Mouse (Mus musculus) limb, embryonic 12.5 days (tissue): ENCODE measurements around the gene Kirrel3. TPM values are rescaled to one million over a fixed set of nuclear protein-coding genes. Genes with fewer than 3 reads are reported as not detected.

Experiments
- ATAC-seq: fragments of 200-750 bp; cut with Nextera tagmentation; 2 replicates; pipeline ENCODE4 v1.8.0; 2017; ENCODE audit warnings: low read depth, moderate TSS enrichment; ENCODE audit not compliant: insufficient number of reproducible peaks, insufficient read depth, low FRiP score, low TSS enrichment
- H3K27ac ChIP-seq: fragments of 300-500 bp; sonication (generic); 2 replicates; pipeline ENCODE4 v1.5.1; 2016; ENCODE audit warnings: mild to moderate bottlenecking, moderate library complexity
- H3K27me3 ChIP-seq: fragments of 300-500 bp; sonication (generic); 2 replicates; pipeline ENCODE4 v1.6.1; 2016; ENCODE audit warnings: mild to moderate bottlenecking, moderate library complexity
- H3K36me3 ChIP-seq: fragments of 300-500 bp; sonication (generic); 2 replicates; pipeline ENCODE4 v1.6.1; 2016; ENCODE audit warnings: mild to moderate bottlenecking, moderate library complexity
- H3K4me1 ChIP-seq: fragments of 300-500 bp; sonication (generic); replicated peaks from 2 replicates; pipeline ENCODE4 v1.6.1; 2016
- H3K4me2 ChIP-seq: fragments of 300-500 bp; sonication (generic); 2 replicates; pipeline ENCODE4 v1.6.1; 2016; ENCODE audit warnings: mild to moderate bottlenecking, moderate library complexity
- H3K4me3 ChIP-seq: fragments of 300-500 bp; sonication (generic); replicated peaks from 2 replicates; pipeline ENCODE4 v1.5.1; 2016; ENCODE audit warnings: mild to moderate bottlenecking
- H3K9ac ChIP-seq: fragments of 300-500 bp; sonication (generic); replicated peaks from 2 replicates; pipeline ENCODE4 v1.6.1; 2016; ENCODE audit warnings: mild to moderate bottlenecking, moderate library complexity
- H3K9me3 ChIP-seq: fragments of 300-500 bp; sonication (generic); 2 replicates; pipeline ENCODE4 v1.6.1; 2016; ENCODE audit warnings: mild to moderate bottlenecking, moderate library complexity
- WGBS: fragments of 180-500 bp; shearing (Covaris S2); methylation state at CpG from one replicate; pipeline ENCODE4 v1.1.7; 2016; 5-methylcytosine and 5-hydroxymethylcytosine counted together
- polyA plus RNA-seq: library from polyadenylated mRNA; unstranded; fragments of >200 nt; fragmentation: Nextera tagmentation; extraction: Ambion mirVana; gene quantifications from 2 replicates; pipeline ENCODE4 v1.2.1, GENCODE M21; 2016

Gene Kirrel3
- polyA plus RNA-seq, 1 experiment from 2014 or later = 7.8 TPM

- no peaks in the 10 kb centered on the region for H3K36me3 ChIP-seq
- no peaks in the 10 kb centered on the region for H3K9me3 ChIP-seq
- H3K27ac ChIP-seq = no peak overlapping the region
- WGBS = 73% methylated on average over 15 of the region's 15 CpGs
- no peak overlapping the region for H3K9ac ChIP-seq
- peaks cover 3% of the 10 kb centered on the region; the same call in 1 of the 2 replicates for H3K27me3 ChIP-seq
- no peaks in the 10 kb centered on the region for H3K4me1 ChIP-seq
- no peak overlapping the region for H3K4me2 ChIP-seq
- ATAC-seq = no peak
- H3K4me3 ChIP-seq = no peak overlapping the region
These were observed 385.7 kb downstream of the Kirrel3 start for GRCm38 (mm10) chr9:34871316-34871966.

- peaks cover 3% of the 10 kb centered on the region; the same call in 1 of the 2 replicates for H3K27me3 ChIP-seq
- 81% methylated on average over 6 of the region's 6 CpGs for WGBS
- no peaks in the 10 kb centered on the region for H3K36me3 ChIP-seq
- H3K9me3 ChIP-seq = no peaks in the 10 kb centered on the region
- no peaks in the 10 kb centered on the region for H3K4me1 ChIP-seq
- no peak overlapping the region for H3K27ac ChIP-seq
- no peak for ATAC-seq
- H3K4me2 ChIP-seq = no peak overlapping the region
- no peak overlapping the region for H3K4me3 ChIP-seq
- no peak overlapping the region for H3K9ac ChIP-seq
These were observed 389.5 kb downstream of the Kirrel3 start for GRCm38 (mm10) chr9:34875238-34875637.

DNA sequence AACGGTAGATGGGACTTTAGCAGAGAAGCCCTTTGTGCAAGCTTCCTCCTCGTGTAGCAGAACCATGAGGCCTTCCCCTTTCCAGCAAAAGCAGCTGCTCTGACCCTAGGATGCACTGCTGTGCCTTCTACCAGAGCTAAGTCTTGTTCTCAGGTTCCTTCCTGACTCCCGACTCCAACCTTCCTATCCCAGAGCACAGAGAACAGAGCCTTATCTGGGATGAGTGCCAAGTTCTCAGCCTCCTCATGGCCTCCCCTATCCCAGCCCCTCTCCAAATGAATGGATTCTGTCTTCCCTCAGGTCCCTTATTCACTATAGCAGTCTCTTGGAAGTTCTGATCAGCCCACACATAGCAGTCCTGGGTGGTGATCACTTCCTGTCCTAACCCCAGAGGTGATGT lies 391.5 kb downstream of the Kirrel3 start:
- WGBS = 54% methylated on average over 3 of the region's 3 CpGs
- H3K9ac ChIP-seq = no peak overlapping the region
- H3K9me3 ChIP-seq = no peaks in the 10 kb centered on the region
- no peaks in the 10 kb centered on the region for H3K4me1 ChIP-seq
- H3K4me3 ChIP-seq = no peak overlapping the region
- H3K36me3 ChIP-seq = no peaks in the 10 kb centered on the region
- no peak overlapping the region for H3K27ac ChIP-seq
- H3K4me2 ChIP-seq = no peak overlapping the region
- no peak for ATAC-seq
- no peaks in the 10 kb centered on the region for H3K27me3 ChIP-seq

DNA sequence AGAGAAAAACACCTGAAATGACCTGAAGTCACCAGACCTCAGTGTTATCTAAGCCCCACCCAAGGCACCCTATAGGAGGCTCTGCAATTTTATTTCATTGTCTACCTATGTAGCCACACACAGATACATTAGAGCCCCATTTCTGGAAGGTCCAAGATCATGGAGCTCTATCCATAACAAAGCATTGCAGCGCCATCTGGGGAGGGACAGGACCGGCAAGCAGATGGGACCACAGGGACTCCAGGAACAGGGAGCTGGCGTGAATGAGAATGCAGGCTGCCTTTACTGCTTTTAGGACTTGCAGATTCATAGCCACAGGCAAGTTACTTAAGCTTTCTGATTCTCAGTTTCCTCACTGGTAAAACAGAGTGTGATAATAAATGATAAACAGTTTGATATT lies 392.1 kb downstream of the Kirrel3 start:
- Histone ChIP-seq H3K4me3 (no peak overlapping the region), H3K27ac (no peak overlapping the region), H3K4me1 (no peaks in the 10 kb centered on the region), H3K9ac (no peak overlapping the region), H3K27me3 (no peaks in the 10 kb centered on the region), H3K4me2 (no peak overlapping the region), H3K9me3 (no peaks in the 10 kb centered on the region), H3K36me3 (no peaks in the 10 kb centered on the region)
- WGBS = 54% methylated on average over 3 of the region's 3 CpGs
- ATAC-seq = no peak

GRCm38 (mm10) chr9:34881750-34882149 lies 396.1 kb downstream of the Kirrel3 start:
- H3K9ac ChIP-seq = no peak overlapping the region
- no peaks in the 10 kb centered on the region for H3K4me1 ChIP-seq
- no peaks in the 10 kb centered on the region for H3K27me3 ChIP-seq
- H3K36me3 ChIP-seq = no peaks in the 10 kb centered on the region
- no peaks in the 10 kb centered on the region for H3K9me3 ChIP-seq
- no peak overlapping the region for H3K4me3 ChIP-seq
- 15% methylated on average over 5 of the region's 5 CpGs for WGBS
- no peak for ATAC-seq
- H3K27ac ChIP-seq = no peak overlapping the region
- H3K4me2 ChIP-seq = no peak overlapping the region

DNA sequence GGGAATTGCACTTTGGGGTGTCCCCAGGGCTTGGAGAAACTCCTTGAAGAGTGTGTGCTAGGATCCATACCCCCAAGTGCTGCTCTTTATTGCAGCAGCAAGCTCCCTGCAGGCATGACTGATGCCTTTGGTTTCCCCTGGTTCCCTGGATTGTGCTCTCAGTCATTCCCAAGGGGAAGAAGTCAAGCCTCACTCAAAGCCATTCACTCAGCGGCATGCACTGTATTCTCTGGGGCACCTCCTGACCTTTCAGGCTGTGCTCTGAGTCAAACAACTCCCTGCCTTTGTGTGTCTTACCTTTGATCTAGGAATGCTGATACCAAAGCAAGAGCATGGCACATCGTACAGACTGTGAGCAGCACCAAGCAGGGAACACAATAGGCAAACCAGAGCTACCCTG lies 396.5 kb downstream of the Kirrel3 start:
- H3K9ac ChIP-seq = no peak overlapping the region
- no peaks in the 10 kb centered on the region for H3K36me3 ChIP-seq
- no peaks in the 10 kb centered on the region for H3K27me3 ChIP-seq
- no peak for ATAC-seq
- WGBS = 15% methylated on average over 2 of the region's 2 CpGs
- H3K9me3 ChIP-seq = no peaks in the 10 kb centered on the region
- H3K4me1 ChIP-seq = no peaks in the 10 kb centered on the region
- H3K27ac ChIP-seq = no peak overlapping the region
- no peak overlapping the region for H3K4me2 ChIP-seq
- no peak overlapping the region for H3K4me3 ChIP-seq

DNA sequence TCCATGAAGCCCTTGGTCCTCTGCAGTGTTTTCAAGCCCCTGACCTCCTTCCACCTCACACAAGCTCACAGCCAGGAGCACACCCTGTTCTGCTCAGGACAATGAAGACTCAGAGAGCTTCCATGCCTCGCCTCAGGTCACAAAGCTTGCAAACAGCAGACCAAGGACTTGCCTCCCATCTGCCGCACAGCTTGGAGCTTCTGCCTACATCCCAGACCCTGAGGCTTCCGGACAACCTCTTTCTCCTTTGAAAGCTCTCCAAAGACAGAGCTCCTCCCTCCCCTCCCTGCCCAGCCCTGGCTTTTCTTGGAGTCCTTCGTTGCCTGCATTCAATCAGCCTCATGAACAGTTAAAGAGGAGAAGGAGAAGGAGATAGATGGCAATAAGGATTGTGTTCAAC lies 397.4 kb downstream of the Kirrel3 start:
- H3K9ac ChIP-seq = no peak overlapping the region
- no peak overlapping the region for H3K4me2 ChIP-seq
- ATAC-seq = no peak
- no peaks in the 10 kb centered on the region for H3K27me3 ChIP-seq
- WGBS = 29% methylated on average over 4 of the region's 4 CpGs
- H3K36me3 ChIP-seq = no peaks in the 10 kb centered on the region
- no peak overlapping the region for H3K27ac ChIP-seq
- no peak overlapping the region for H3K4me3 ChIP-seq
- no peaks in the 10 kb centered on the region for H3K4me1 ChIP-seq
- no peaks in the 10 kb centered on the region for H3K9me3 ChIP-seq

GRCm38 (mm10) chr9:34884325-34884724 lies 398.6 kb downstream of the Kirrel3 start:
- H3K36me3 ChIP-seq = no peaks in the 10 kb centered on the region
- no peaks in the 10 kb centered on the region for H3K4me1 ChIP-seq
- WGBS = 86% methylated on average over 3 of the region's 3 CpGs
- no peak for ATAC-seq
- no peaks in the 10 kb centered on the region for H3K9me3 ChIP-seq
- H3K4me2 ChIP-seq = no peak overlapping the region
- H3K9ac ChIP-seq = no peak overlapping the region
- H3K4me3 ChIP-seq = no peak overlapping the region
- H3K27me3 ChIP-seq = no peaks in the 10 kb centered on the region
- H3K27ac ChIP-seq = no peak overlapping the region

- H3K9me3 ChIP-seq = no peaks in the 10 kb centered on the region
- no peak overlapping the region for H3K4me2 ChIP-seq
- no peaks in the 10 kb centered on the region for H3K4me1 ChIP-seq
- no peak overlapping the region for H3K4me3 ChIP-seq
- H3K9ac ChIP-seq = no peak overlapping the region
- 85% methylated on average over 3 of the region's 3 CpGs for WGBS
- ATAC-seq = no peak
- no peak overlapping the region for H3K27ac ChIP-seq
- no peaks in the 10 kb centered on the region for H3K27me3 ChIP-seq
- no peaks in the 10 kb centered on the region for H3K36me3 ChIP-seq
These were observed 399.2 kb downstream of the Kirrel3 start for GRCm38 (mm10) chr9:34884942-34885341.

DNA sequence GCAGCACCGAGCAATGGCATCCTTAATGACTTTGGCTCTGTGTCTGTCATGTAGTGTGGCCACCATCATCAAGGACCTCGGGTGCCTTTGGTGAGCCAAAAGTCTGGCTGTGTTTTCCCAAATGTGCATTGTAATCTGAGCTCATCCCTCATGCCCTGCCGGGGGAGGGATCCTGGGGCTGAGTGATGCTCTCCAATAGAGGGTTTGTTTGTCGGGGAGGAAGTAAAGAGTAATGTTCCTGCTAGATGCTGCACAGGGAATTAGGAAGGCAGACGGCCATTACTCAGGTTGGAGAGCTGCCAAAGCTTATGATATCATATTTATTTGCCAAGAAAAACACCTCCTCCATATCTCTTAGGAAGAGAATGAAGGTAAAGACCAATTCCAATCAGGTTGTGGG lies 401.1 kb downstream of the Kirrel3 start:
- no peaks in the 10 kb centered on the region for H3K9me3 ChIP-seq
- H3K4me2 ChIP-seq = no peak overlapping the region
- ATAC-seq = no peak
- no peak overlapping the region for H3K27ac ChIP-seq
- no peaks in the 10 kb centered on the region for H3K4me1 ChIP-seq
- no peak overlapping the region for H3K4me3 ChIP-seq
- H3K36me3 ChIP-seq = no peaks in the 10 kb centered on the region
- whole genome bisulfite sequencing = 39% methylated on average over 5 of the region's 5 CpGs
- H3K27me3 ChIP-seq = no peaks in the 10 kb centered on the region
- no peak overlapping the region for H3K9ac ChIP-seq

- Histone ChIP-seq H3K4me3 (no peak overlapping the region), H3K27ac (no peak overlapping the region), H3K9ac (no peak overlapping the region), H3K4me1 (no peaks in the 10 kb centered on the region), H3K4me2 (no peak overlapping the region), H3K36me3 (no peaks in the 10 kb centered on the region), H3K27me3 (no peaks in the 10 kb centered on the region), H3K9me3 (no peaks in the 10 kb centered on the region)
- WGBS = 35% methylated on average over 2 of the region's 2 CpGs
- ATAC-seq = no peak
These were observed 401.5 kb downstream of the Kirrel3 start for GRCm38 (mm10) chr9:34887196-34887595.

GRCm38 (mm10) chr9:34888298-34888697 lies 402.6 kb downstream of the Kirrel3 start:
- Histone ChIP-seq H3K4me1 (no peaks in the 10 kb centered on the region), H3K9ac (no peak overlapping the region), H3K27ac (no peak overlapping the region), H3K27me3 (no peaks in the 10 kb centered on the region), H3K36me3 (no peaks in the 10 kb centered on the region), H3K9me3 (no peaks in the 10 kb centered on the region), H3K4me3 (no peak overlapping the region), H3K4me2 (no peak overlapping the region)
- no peak for ATAC-seq
- WGBS = 80% methylated on average over 2 of the region's 2 CpGs
